Mouse (Mus musculus): ENCODE measurements around the gene Glrx2. TPM values are rescaled to one million over a fixed set of nuclear protein-coding genes. Genes with fewer than 3 reads are reported as not detected.

Gene Glrx2
- polyA plus RNA-seq, 1 experiment, result 14.8 TPM

DNA sequence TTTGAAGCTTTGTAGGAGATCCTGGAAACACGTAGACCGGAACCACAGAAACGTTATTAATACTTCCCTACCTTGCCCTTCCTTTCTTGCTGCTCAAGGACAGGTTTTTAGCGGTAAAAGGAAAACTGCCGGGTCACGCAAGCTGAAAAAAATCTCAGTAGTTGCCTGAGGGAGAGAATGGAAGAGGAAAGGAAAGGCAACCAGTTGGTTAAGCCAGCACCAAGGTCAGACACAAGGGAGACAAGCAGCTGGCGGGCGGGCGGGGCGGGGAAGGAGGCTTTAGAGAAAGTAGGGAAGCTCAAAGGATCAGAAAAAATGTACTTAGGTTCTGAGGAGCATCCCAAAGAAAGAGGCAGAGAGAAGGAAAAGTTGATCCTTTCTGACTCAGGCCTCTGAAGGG lies 29.7 kb downstream of the Glrx2 start:
- WGBS, result 88% methylated on average over 10 of the region's 10 CpGs
- Histone ChIP-seq H3K4me3 (ENCODE audit: low read depth, low read length) (no peak overlapping the region), H3K27ac (ENCODE audit: insufficient read depth, low read depth, low read length) (no peak overlapping the region), H3K27me3 (ENCODE audit: control insufficient read depth, insufficient read depth, low read length) (no peaks in the 10 kb centered on the region), H3K36me3 (ENCODE audit: control insufficient read depth, insufficient read depth, low read length) (peaks cover 27% of the 10 kb centered on the region), H3K4me1 (ENCODE audit: control insufficient read depth, insufficient read depth, insufficient read length, low read length) (no peaks in the 10 kb centered on the region)
- TF ChIP-seq CTCF (IDR thresholded peaks at IDR 0.05; ENCODE audit: extremely low read depth, insufficient read length, insufficient replicate concordance, low read depth, low read length) (no peak), POLR2A (IDR thresholded peaks at IDR 0.05; ENCODE audit: low read depth, low read length) (no peak)

- no peaks in the 10 kb centered on the region for H3K27me3 ChIP-seq (ENCODE audit: control insufficient read depth, insufficient read depth, low read length)
- no peak overlapping the region for H3K27ac ChIP-seq (ENCODE audit: insufficient read depth, low read depth, low read length)
- H3K36me3 ChIP-seq (ENCODE audit: control insufficient read depth, insufficient read depth, low read length), result peaks cover 6% of the 10 kb centered on the region
- H3K4me3 ChIP-seq (ENCODE audit: low read depth, low read length), result no peak overlapping the region
- no peaks in the 10 kb centered on the region for H3K4me1 ChIP-seq (ENCODE audit: control insufficient read depth, insufficient read depth, insufficient read length, low read length)
- TF ChIP-seq POLR2A (IDR thresholded peaks at IDR 0.05; ENCODE audit: low read depth, low read length) (no peak), CTCF (IDR thresholded peaks at IDR 0.05; ENCODE audit: extremely low read depth, insufficient read length, insufficient replicate concordance, low read depth, low read length) (no peak)
- 77% methylated on average over 8 of the region's 8 CpGs for WGBS
Observed at GRCm38 (mm10) chr1:143762159-143762558, 46.0 kb downstream of the Glrx2 start.

GRCm38 (mm10) chr1:143764443-143764842 lies 48.3 kb downstream of the Glrx2 start:
- Histone ChIP-seq H3K27ac (ENCODE audit: insufficient read depth, low read depth, low read length) (no peak overlapping the region), H3K36me3 (ENCODE audit: control insufficient read depth, insufficient read depth, low read length) (peaks cover 3% of the 10 kb centered on the region; the same call in 1 of the 2 replicates), H3K4me3 (ENCODE audit: low read depth, low read length) (no peak overlapping the region), H3K27me3 (ENCODE audit: control insufficient read depth, insufficient read depth, low read length) (no peaks in the 10 kb centered on the region), H3K4me1 (ENCODE audit: control insufficient read depth, insufficient read depth, insufficient read length, low read length) (no peaks in the 10 kb centered on the region)
- TF ChIP-seq POLR2A (IDR thresholded peaks at IDR 0.05; ENCODE audit: low read depth, low read length) (no peak), CTCF (IDR thresholded peaks at IDR 0.05; ENCODE audit: extremely low read depth, insufficient read length, insufficient replicate concordance, low read depth, low read length) (no peak)
- 76% methylated on average over 1 of the region's 1 CpGs for WGBS

GRCm38 (mm10) chr1:143765801-143766200 lies 49.7 kb downstream of the Glrx2 start:
- WGBS, result 91% methylated on average over 4 of the region's 4 CpGs
- Histone ChIP-seq H3K4me3 (ENCODE audit: low read depth, low read length) (no peak overlapping the region), H3K36me3 (ENCODE audit: control insufficient read depth, insufficient read depth, low read length) (peaks cover 2% of the 10 kb centered on the region; the same call in 1 of the 2 replicates), H3K4me1 (ENCODE audit: control insufficient read depth, insufficient read depth, insufficient read length, low read length) (no peaks in the 10 kb centered on the region), H3K27me3 (ENCODE audit: control insufficient read depth, insufficient read depth, low read length) (no peaks in the 10 kb centered on the region), H3K27ac (ENCODE audit: insufficient read depth, low read depth, low read length) (no peak overlapping the region)
- TF ChIP-seq POLR2A (IDR thresholded peaks at IDR 0.05; ENCODE audit: low read depth, low read length), result no peak
- TF ChIP-seq CTCF (IDR thresholded peaks at IDR 0.05; ENCODE audit: extremely low read depth, insufficient read length, insufficient replicate concordance, low read depth, low read length), result no peak

GRCm38 (mm10) chr1:143766238-143766637 lies 50.1 kb downstream of the Glrx2 start:
- Histone ChIP-seq H3K36me3 (ENCODE audit: control insufficient read depth, insufficient read depth, low read length) (peaks cover 2% of the 10 kb centered on the region; the same call in 1 of the 2 replicates), H3K4me1 (ENCODE audit: control insufficient read depth, insufficient read depth, insufficient read length, low read length) (no peaks in the 10 kb centered on the region), H3K4me3 (ENCODE audit: low read depth, low read length) (no peak overlapping the region), H3K27ac (ENCODE audit: insufficient read depth, low read depth, low read length) (no peak overlapping the region), H3K27me3 (ENCODE audit: control insufficient read depth, insufficient read depth, low read length) (no peaks in the 10 kb centered on the region)
- 79% methylated on average over 6 of the region's 6 CpGs for WGBS
- no peak for TF ChIP-seq POLR2A (IDR thresholded peaks at IDR 0.05; ENCODE audit: low read depth, low read length)
- no peak for TF ChIP-seq CTCF (IDR thresholded peaks at IDR 0.05; ENCODE audit: extremely low read depth, insufficient read length, insufficient replicate concordance, low read depth, low read length)

DNA sequence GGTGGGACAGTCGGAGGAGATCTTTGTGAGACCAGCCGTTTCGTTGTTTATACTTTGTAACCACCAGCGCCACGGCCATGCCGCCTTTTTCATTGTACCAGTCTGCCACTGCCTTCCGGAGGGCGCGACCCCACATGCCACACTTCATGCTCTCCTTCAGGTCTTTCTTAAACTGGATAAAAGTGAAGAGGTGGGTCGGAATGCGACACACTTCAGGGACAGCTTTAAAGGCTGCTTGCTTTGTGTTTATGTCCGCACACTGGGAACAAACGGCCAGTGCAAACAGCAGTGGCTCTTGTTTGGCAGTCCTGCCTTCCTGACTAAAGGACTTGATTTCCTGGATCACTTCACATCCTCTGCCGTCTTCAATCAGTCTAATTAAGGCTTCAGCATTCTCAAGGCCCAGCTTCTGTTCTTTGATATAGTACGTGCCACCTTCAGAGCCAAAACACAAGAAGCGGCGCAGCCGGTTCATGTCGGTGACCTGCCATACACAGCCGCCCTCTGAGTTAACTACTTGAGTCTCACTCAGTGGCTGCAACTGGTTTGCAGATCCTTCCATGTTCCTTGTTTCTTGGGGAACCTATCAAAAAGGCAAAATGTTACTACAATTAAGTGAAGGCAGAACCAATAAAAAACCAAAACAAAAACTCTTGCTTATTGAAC lies 54.4 kb downstream of the Glrx2 start:
- Histone ChIP-seq H3K27ac (ENCODE audit: insufficient read depth, low read depth, low read length) (no peak overlapping the region), H3K27me3 (ENCODE audit: control insufficient read depth, insufficient read depth, low read length) (no peaks in the 10 kb centered on the region), H3K4me3 (ENCODE audit: low read depth, low read length) (no peak overlapping the region), H3K36me3 (ENCODE audit: control insufficient read depth, insufficient read depth, low read length) (peaks cover 2% of the 10 kb centered on the region; the same call in 1 of the 2 replicates), H3K4me1 (ENCODE audit: control insufficient read depth, insufficient read depth, insufficient read length, low read length) (no peaks in the 10 kb centered on the region)
- TF ChIP-seq POLR2A (IDR thresholded peaks at IDR 0.05; ENCODE audit: low read depth, low read length), result no peak
- TF ChIP-seq CTCF (IDR thresholded peaks at IDR 0.05; ENCODE audit: extremely low read depth, insufficient read length, insufficient replicate concordance, low read depth, low read length), result no peak
- 78% methylated on average over 20 of the region's 20 CpGs for WGBS

GRCm38 (mm10) chr1:143773082-143773481 lies 56.9 kb downstream of the Glrx2 start:
- no peaks in the 10 kb centered on the region for H3K4me1 ChIP-seq (ENCODE audit: control insufficient read depth, insufficient read depth, insufficient read length, low read length)
- H3K27ac ChIP-seq (ENCODE audit: insufficient read depth, low read depth, low read length), result no peak overlapping the region
- no peaks in the 10 kb centered on the region for H3K27me3 ChIP-seq (ENCODE audit: control insufficient read depth, insufficient read depth, low read length)
- TF ChIP-seq CTCF (IDR thresholded peaks at IDR 0.05; ENCODE audit: extremely low read depth, insufficient read length, insufficient replicate concordance, low read depth, low read length), result no peak
- no peak for TF ChIP-seq POLR2A (IDR thresholded peaks at IDR 0.05; ENCODE audit: low read depth, low read length)
- H3K4me3 ChIP-seq (ENCODE audit: low read depth, low read length), result no peak overlapping the region
- H3K36me3 ChIP-seq (ENCODE audit: control insufficient read depth, insufficient read depth, low read length), result peaks cover 2% of the 10 kb centered on the region; the same call in 1 of the 2 replicates
- WGBS, result 66% methylated on average over 7 of the region's 7 CpGs

Measured in small intestine, adult 2 months (tissue).